Mouse (Mus musculus) cortical plate, adult 2 months (tissue): ENCODE measurements around the gene Gas2l1.

Source experiments
- CTCF ChIP-seq: fragments of 200-500 bp; IDR thresholded peaks from 2 replicates; pipeline ENCODE4 v1.5.1; 2011; ENCODE audit warnings: mild to moderate bottlenecking, control low read depth, low read length; ENCODE audit not compliant: insufficient read depth; ENCODE audit errors: extremely low read depth
- POLR2A ChIP-seq: fragments of 200-500 bp; IDR thresholded peaks from 2 replicates; pipeline ENCODE4 v1.6.1; 2011; ENCODE audit warnings: mild to moderate bottlenecking, low read length, control low read depth; ENCODE audit not compliant: insufficient read depth; ENCODE audit errors: extremely low read depth

DNA sequence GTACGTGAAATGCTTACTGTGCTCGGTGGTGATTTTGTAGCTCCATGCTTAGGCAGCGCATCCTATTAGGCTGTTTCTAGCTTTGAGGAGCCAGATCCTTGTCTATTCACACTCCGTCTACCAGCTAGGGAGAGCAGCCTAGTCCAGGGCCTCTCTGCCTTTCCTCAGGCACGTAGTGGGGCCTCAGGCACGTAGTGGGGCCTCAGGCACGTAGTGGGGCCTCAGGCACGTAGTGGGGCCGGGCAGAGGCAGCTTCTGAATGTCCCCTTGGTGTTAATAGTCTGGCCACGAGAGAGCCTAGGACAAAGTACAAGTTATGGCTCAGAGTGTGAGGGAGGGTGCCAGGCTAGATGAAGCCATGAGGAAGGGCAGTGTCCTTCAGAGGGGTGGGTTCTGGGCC is 32.4 kb downstream of the Gas2l1 start:
- TF ChIP-seq CTCF (no peak), POLR2A (no peak)
